Mouse (Mus musculus) liver, adult 2 months (tissue): ENCODE data around the gene Fam173b. TPM values are rescaled to one million over a fixed set of nuclear protein-coding genes. Genes with fewer than 3 reads are reported as not detected.
A peak's percentile ranks its signal among the peaks of the same experiment; 100 is the strongest.

Experiments used
- DNase-seq: peaks from one replicate; pipeline ENCODE4 v3.0.0-alpha.2; 2011; ENCODE audit warnings: low read depth, low spot score; ENCODE audit errors: extremely low read depth
- H3K27ac ChIP-seq: fragments of 200-500 bp; replicated peaks from 2 replicates; pipeline ENCODE4 v1.5.1; 2012; ENCODE audit warnings: low read depth, mild to moderate bottlenecking, control low read depth, inconsistent platforms, low read length; ENCODE audit not compliant: insufficient read depth
- H3K27me3 ChIP-seq: fragments of 200-500 bp; 2 replicates; pipeline ENCODE4 v1.6.1; 2012; ENCODE audit warnings: mild to moderate bottlenecking, moderate library complexity, low read length, inconsistent platforms; ENCODE audit not compliant: control insufficient read depth, insufficient read depth
- H3K36me3 ChIP-seq: fragments of 200-500 bp; 2 replicates; pipeline ENCODE4 v1.6.1; 2012; ENCODE audit warnings: low read length, inconsistent platforms; ENCODE audit not compliant: control insufficient read depth, insufficient read depth
- H3K4me1 ChIP-seq: fragments of 200-500 bp; 2 replicates; pipeline ENCODE4 v1.6.1; 2011; ENCODE audit warnings: low read length; ENCODE audit not compliant: control insufficient read depth, insufficient read depth
- H3K4me3 ChIP-seq: fragments of 200-500 bp; 2 replicates; pipeline ENCODE4 v1.5.1; 2011; ENCODE audit warnings: low read depth, mild to moderate bottlenecking, control low read depth, low read length, moderate library complexity; ENCODE audit not compliant: insufficient read depth
- H3K79me2 ChIP-seq: fragments of 200-500 bp; 2 replicates; pipeline ENCODE4 v1.6.1; 2012; ENCODE audit warnings: inconsistent platforms, mild to moderate bottlenecking, low read length, moderate library complexity; ENCODE audit not compliant: control insufficient read depth, insufficient read depth
- H3K9ac ChIP-seq: fragments of 200-500 bp; 2 replicates; pipeline ENCODE4 v1.6.1; 2012; ENCODE audit warnings: low read depth, mild to moderate bottlenecking, control low read depth, inconsistent platforms, low read length
- CTCF ChIP-seq: fragments of 200-500 bp; IDR thresholded peaks from 2 replicates; pipeline ENCODE4 v1.5.1; 2011; ENCODE audit warnings: low read depth, low read length, control low read depth
- POLR2A ChIP-seq: fragments of 200-500 bp; IDR thresholded peaks from 2 replicates; pipeline ENCODE4 v1.6.1; 2011; ENCODE audit warnings: low read length, control low read depth; ENCODE audit not compliant: insufficient read depth; ENCODE audit errors: extremely low read depth
- WGBS: fragments of 180-500 bp; shearing (Covaris S2); methylation state at CpG from one replicate; pipeline ENCODE4 v1.1.7; 2018; 5-methylcytosine and 5-hydroxymethylcytosine counted together
- polyA plus RNA-seq: library from polyadenylated mRNA; depleted of rRNA; stranded (reverse); fragments of >200 nt; gene quantifications from 2 replicates; pipeline ENCODE4 v1.2.3, GENCODE M21; 2012
- total RNA-seq: library from RNA; depleted of rRNA; stranded (reverse); fragments of >200 nt; gene quantifications from 2 replicates; pipeline ENCODE4 v1.2.3, GENCODE M21; 2014

Fam173b gene
- total and polyA plus RNA-seq, 2 experiments, result 8.5 to 20.1 TPM

DNA sequence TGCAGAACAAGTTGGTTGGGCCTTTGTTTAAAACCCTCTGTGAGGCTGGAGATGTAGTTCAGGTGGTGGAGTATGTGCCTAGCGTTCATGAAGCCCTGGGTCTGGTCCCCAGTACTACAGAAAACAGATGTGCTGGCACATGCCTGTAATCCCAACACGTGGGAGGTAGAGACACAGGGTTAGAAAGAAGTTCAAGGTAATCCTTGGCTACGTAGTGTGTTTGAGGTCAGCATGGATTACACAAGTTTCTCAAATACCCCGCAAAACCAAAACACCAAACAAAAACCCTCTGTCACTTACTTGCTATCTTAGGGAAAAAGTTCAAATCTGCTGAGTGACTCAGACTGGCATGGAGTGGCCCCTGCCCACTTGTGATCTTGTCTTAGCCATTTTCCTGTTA is 10.3 kb downstream of the Fam173b start:
- no peak overlapping the region for H3K9ac ChIP-seq
- no peaks in the 10 kb centered on the region; the same call in 1 of the 2 replicates for H3K79me2 ChIP-seq
- TF ChIP-seq CTCF (no peak), POLR2A (no peak)
- peaks cover 1% of the 10 kb centered on the region; the same call in 1 of the 2 replicates for H3K36me3 ChIP-seq
- WGBS, result 33% methylated on average over 4 of the region's 4 CpGs
- no peak overlapping the region for H3K4me3 ChIP-seq
- peak; percentile 87 for DNase-seq
- no peaks in the 10 kb centered on the region for H3K27me3 ChIP-seq
- peaks cover 6% of the 10 kb centered on the region for H3K4me1 ChIP-seq
- H3K27ac ChIP-seq, result no peak overlapping the region; the same call in 1 of the 2 replicates

DNA sequence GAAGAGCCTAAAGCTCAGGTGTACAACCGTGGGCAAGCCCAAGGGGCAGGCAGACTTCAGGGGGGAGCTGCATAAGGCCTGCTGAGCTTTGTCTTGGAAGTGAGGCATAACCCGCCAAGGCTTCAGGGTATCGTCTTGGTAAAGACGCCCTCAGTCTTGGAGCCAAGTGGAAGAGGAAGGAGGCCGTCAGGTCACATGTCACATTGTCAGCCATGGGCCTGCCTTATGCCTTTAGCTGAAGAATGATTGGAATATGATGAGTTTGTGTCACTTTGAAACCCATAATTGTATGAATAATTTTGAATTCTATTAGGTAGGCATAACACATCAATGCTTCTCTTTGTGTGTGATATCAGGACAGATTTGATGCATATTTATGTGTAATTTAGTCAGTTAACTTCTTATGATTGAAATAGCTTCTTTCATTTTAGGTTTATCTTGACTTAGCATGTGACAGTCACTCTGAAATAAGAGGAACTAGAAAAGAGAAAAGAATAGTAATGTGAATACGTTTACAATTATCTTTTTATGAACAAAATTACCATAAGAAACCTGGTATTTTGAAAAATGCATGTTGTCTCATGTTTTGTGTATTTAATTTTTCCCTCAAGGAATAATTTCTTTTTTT is 12.3 kb downstream of the Fam173b start:
- TF ChIP-seq POLR2A (no peak), CTCF (no peak)
- WGBS, result 92% methylated on average over 6 of the region's 6 CpGs
- Histone ChIP-seq H3K4me1 (no peaks in the 10 kb centered on the region; the same call in 1 of the 2 replicates), H3K9ac (no peak overlapping the region), H3K27me3 (no peaks in the 10 kb centered on the region), H3K36me3 (peaks cover 17% of the 10 kb centered on the region), H3K79me2 (no peaks in the 10 kb centered on the region), H3K27ac (no peak overlapping the region), H3K4me3 (no peak overlapping the region)
- DNase-seq, result no peak

DNA sequence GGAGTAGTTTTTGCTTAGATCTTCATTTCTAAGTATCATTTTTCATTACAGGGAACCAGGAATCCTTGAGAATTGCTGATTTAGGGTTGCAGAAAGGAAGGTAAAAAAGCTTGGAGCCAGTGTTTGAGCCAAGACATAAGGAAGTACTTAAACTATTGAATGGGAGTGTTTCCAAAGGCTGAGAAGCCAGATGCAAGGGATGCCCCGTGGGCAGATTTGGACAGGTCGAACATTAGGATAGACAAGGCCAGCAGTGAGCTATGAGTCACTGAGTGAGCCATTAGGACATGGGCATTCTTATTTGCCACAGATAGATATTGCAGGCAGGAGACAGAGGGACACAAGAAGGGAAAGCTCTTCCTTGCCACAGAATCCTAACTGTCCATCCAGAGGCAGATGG is 13.0 kb downstream of the Fam173b start:
- no peaks in the 10 kb centered on the region for H3K27me3 ChIP-seq
- H3K79me2 ChIP-seq, result no peaks in the 10 kb centered on the region
- no peak for DNase-seq
- no peak overlapping the region for H3K27ac ChIP-seq
- WGBS, result 80% methylated on average over 2 of the region's 2 CpGs
- H3K36me3 ChIP-seq, result peaks cover 20% of the 10 kb centered on the region
- no peaks in the 10 kb centered on the region; the same call in 1 of the 2 replicates for H3K4me1 ChIP-seq
- H3K9ac ChIP-seq, result no peak overlapping the region
- TF ChIP-seq POLR2A (no peak), CTCF (no peak)
- H3K4me3 ChIP-seq, result no peak overlapping the region

DNA sequence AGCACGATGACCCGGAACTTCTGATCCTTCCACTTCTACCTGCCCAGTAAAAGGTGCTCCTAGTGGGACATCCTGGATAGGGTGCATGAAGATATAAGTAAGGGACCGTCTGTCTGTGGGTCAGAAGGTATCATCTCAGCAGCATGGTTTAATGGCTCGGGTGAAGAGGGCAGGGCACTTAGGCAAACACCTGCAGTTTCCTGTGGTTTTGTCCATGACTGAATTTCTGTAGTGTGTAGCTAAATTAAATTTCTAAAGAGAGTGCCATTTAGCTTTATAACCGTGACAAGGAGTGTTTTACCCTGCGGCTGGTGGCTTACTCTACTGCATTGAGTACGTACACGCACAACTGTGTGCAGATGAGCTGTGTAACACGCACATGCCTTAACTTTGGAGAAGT is 15.6 kb downstream of the Fam173b start:
- Histone ChIP-seq H3K36me3 (peaks cover 21% of the 10 kb centered on the region), H3K79me2 (no peaks in the 10 kb centered on the region), H3K27ac (no peak overlapping the region), H3K4me1 (no peaks in the 10 kb centered on the region; the same call in 1 of the 2 replicates), H3K9ac (no peak overlapping the region), H3K4me3 (no peak overlapping the region), H3K27me3 (no peaks in the 10 kb centered on the region)
- TF ChIP-seq CTCF, result no peak
- TF ChIP-seq POLR2A, result no peak
- DNase-seq, result no peak
- 96% methylated on average over 9 of the region's 9 CpGs for WGBS

DNA sequence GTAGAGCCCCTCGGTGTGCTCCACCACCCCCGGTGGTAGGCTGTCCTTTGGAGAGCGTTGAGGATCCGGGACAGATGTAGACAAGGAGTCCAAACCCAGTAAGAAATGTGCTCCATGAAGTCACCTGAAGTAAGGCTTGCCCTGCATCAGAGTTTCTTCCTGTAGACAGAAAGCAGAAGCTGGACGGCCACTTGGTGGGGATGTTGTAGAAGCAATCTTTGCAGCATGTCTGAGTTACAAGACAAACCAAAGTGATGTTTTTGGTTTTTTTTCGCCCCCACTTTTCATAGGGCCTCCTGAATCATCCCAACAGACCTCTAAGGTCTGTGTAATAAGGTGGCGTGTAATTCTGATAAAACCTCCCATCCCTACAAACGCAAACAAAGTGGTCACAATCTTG is 17.9 kb downstream of the Fam173b start:
- Histone ChIP-seq H3K36me3 (peaks cover 21% of the 10 kb centered on the region), H3K27me3 (no peaks in the 10 kb centered on the region), H3K9ac (no peak overlapping the region), H3K4me3 (no peak overlapping the region), H3K79me2 (no peaks in the 10 kb centered on the region), H3K4me1 (no peaks in the 10 kb centered on the region), H3K27ac (no peak overlapping the region)
- no peak for DNase-seq
- TF ChIP-seq POLR2A, result no peak
- no peak for TF ChIP-seq CTCF
- 96% methylated on average over 8 of the region's 8 CpGs for WGBS
